Mouse (Mus musculus) liver, adult 2 months (tissue): ENCODE measurements around the gene Deaf1.

Experiments used
- CTCF ChIP-seq: fragments of 200-500 bp; IDR thresholded peaks from 2 replicates; pipeline ENCODE4 v1.5.1; 2011; ENCODE audit warnings: low read depth, low read length, control low read depth
- POLR2A ChIP-seq: fragments of 200-500 bp; IDR thresholded peaks from 2 replicates; pipeline ENCODE4 v1.6.1; 2011; ENCODE audit warnings: low read length, control low read depth; ENCODE audit not compliant: insufficient read depth; ENCODE audit errors: extremely low read depth

GRCm38 (mm10) chr7:141335682-141336081 lies 8.2 kb upstream of the Deaf1 start:
- TF ChIP-seq CTCF (no peak), POLR2A (no peak)
